Mouse (Mus musculus): ENCODE results near the gene Gnptg. TPM values are rescaled to one million over a fixed set of nuclear protein-coding genes. Genes with fewer than 3 reads are reported as not detected.
"Not testable (repeated sequence)": the region's sequence is repeated elsewhere in the genome, so short reads cannot be mapped to it uniquely, and the experiment has no call there.

Gnptg gene
- polyA plus RNA-seq, 1 experiment: 47.7 TPM

GRCm38 (mm10) chr17:25225659-25226058 is 14.3 kb downstream of the Gnptg start:
- DNase-seq: no peak
- H3K36me3 ChIP-seq (ENCODE audit: control insufficient read depth, insufficient read depth, low read length): peaks cover 9% of the 10 kb centered on the region
- H3K27me3 ChIP-seq (ENCODE audit: control insufficient read depth, insufficient read depth, low read length): no peaks in the 10 kb centered on the region
- no peak for TF ChIP-seq POLR2A (IDR thresholded peaks at IDR 0.05; ENCODE audit: control insufficient read depth, extremely low read depth, insufficient read depth, low read length, poor library complexity)
- H3K27ac ChIP-seq (ENCODE audit: control insufficient read depth, insufficient read depth, low read length): no peak overlapping the region
- no peak overlapping the region for H3K4me3 ChIP-seq (ENCODE audit: control insufficient read depth, insufficient read depth, low read length)
- H3K4me1 ChIP-seq (replicated peaks; ENCODE audit: control insufficient read depth, insufficient read depth, low read length): peaks cover 58% of the 10 kb centered on the region
- WGBS: 97% methylated on average over 4 of the region's 4 CpGs

- no peaks in the 10 kb centered on the region for H3K27me3 ChIP-seq (ENCODE audit: control insufficient read depth, insufficient read depth, low read length)
- H3K27ac ChIP-seq (ENCODE audit: control insufficient read depth, insufficient read depth, low read length): peak overlapping the region; percentile 97
- H3K4me3 ChIP-seq (ENCODE audit: control insufficient read depth, insufficient read depth, low read length): peak overlapping the region; percentile 4; the same call in 1 of the 2 replicates
- peak; percentile 55 for DNase-seq
- peaks cover 5% of the 10 kb centered on the region for H3K36me3 ChIP-seq (ENCODE audit: control insufficient read depth, insufficient read depth, low read length)
- WGBS: 21% methylated on average over 7 of the region's 7 CpGs
- TF ChIP-seq POLR2A (IDR thresholded peaks at IDR 0.05; ENCODE audit: control insufficient read depth, extremely low read depth, insufficient read depth, low read length, poor library complexity): no peak
- TF ChIP-seq CTCF (IDR thresholded peaks at IDR 0.05; ENCODE audit: borderline replicate concordance, control insufficient read depth, extremely low read depth, insufficient read depth, low read length, poor library complexity): no peak
- peaks cover 66% of the 10 kb centered on the region for H3K4me1 ChIP-seq (replicated peaks; ENCODE audit: control insufficient read depth, insufficient read depth, low read length)
Observed at GRCm38 (mm10) chr17:25224586-25225222, 15.2 kb downstream of the Gnptg start.

- TF ChIP-seq CTCF (IDR thresholded peaks at IDR 0.05; ENCODE audit: borderline replicate concordance, control insufficient read depth, extremely low read depth, insufficient read depth, low read length, poor library complexity): no peak
- TF ChIP-seq POLR2A (IDR thresholded peaks at IDR 0.05; ENCODE audit: control insufficient read depth, extremely low read depth, insufficient read depth, low read length, poor library complexity): no peak
- H3K27ac ChIP-seq (ENCODE audit: control insufficient read depth, insufficient read depth, low read length): peak overlapping the region; percentile 97
- H3K27me3 ChIP-seq (ENCODE audit: control insufficient read depth, insufficient read depth, low read length): no peaks in the 10 kb centered on the region
- peak; percentile 14 for DNase-seq
- H3K4me3 ChIP-seq (ENCODE audit: control insufficient read depth, insufficient read depth, low read length): peak overlapping the region; percentile 45
- H3K4me1 ChIP-seq (replicated peaks; ENCODE audit: control insufficient read depth, insufficient read depth, low read length): peaks cover 78% of the 10 kb centered on the region
- 7% methylated on average over 6 of the region's 6 CpGs for WGBS
- no peaks in the 10 kb centered on the region for H3K36me3 ChIP-seq (ENCODE audit: control insufficient read depth, insufficient read depth, low read length)
Observed at GRCm38 (mm10) chr17:25222951-25223601, 16.8 kb downstream of the Gnptg start.

GRCm38 (mm10) chr17:25222504-25222940 is 17.4 kb downstream of the Gnptg start:
- peak; percentile 55 for DNase-seq
- H3K36me3 ChIP-seq (ENCODE audit: control insufficient read depth, insufficient read depth, low read length); H3K27me3 ChIP-seq (ENCODE audit: control insufficient read depth, insufficient read depth, low read length): not testable (repeated sequence)
- Histone ChIP-seq H3K4me1 (replicated peaks; ENCODE audit: control insufficient read depth, insufficient read depth, low read length) (peaks cover 77% of the 10 kb centered on the region), H3K4me3 (ENCODE audit: control insufficient read depth, insufficient read depth, low read length) (peak overlapping the region; percentile 45), H3K27ac (ENCODE audit: control insufficient read depth, insufficient read depth, low read length) (peak overlapping the region; percentile 97)
- WGBS: under 1% methylated on average over 14 of the region's 28 CpGs

- peak overlapping the region; percentile 43 for H3K4me3 ChIP-seq (ENCODE audit: control insufficient read depth, insufficient read depth, low read length)
- H3K27me3 ChIP-seq (ENCODE audit: control insufficient read depth, insufficient read depth, low read length): no peaks in the 10 kb centered on the region
- peaks cover 76% of the 10 kb centered on the region for H3K4me1 ChIP-seq (replicated peaks; ENCODE audit: control insufficient read depth, insufficient read depth, low read length)
- H3K36me3 ChIP-seq (ENCODE audit: control insufficient read depth, insufficient read depth, low read length): no peaks in the 10 kb centered on the region
- DNase-seq: peak; percentile 77
- H3K27ac ChIP-seq (ENCODE audit: control insufficient read depth, insufficient read depth, low read length): peak overlapping the region; percentile 88
- WGBS: 1% methylated on average over 23 of the region's 30 CpGs
- peak; percentile 49; the same call in 1 of the 2 replicates for TF ChIP-seq POLR2A (IDR thresholded peaks at IDR 0.05; ENCODE audit: control insufficient read depth, extremely low read depth, insufficient read depth, low read length, poor library complexity)
- no peak for TF ChIP-seq CTCF (IDR thresholded peaks at IDR 0.05; ENCODE audit: borderline replicate concordance, control insufficient read depth, extremely low read depth, insufficient read depth, low read length, poor library complexity)
Observed at GRCm38 (mm10) chr17:25221821-25222503, 18.0 kb downstream of the Gnptg start.

GRCm38 (mm10) chr17:25220746-25221145 is 19.2 kb downstream of the Gnptg start:
- Histone ChIP-seq H3K4me1 (replicated peaks; ENCODE audit: control insufficient read depth, insufficient read depth, low read length) (peaks cover 72% of the 10 kb centered on the region), H3K36me3 (ENCODE audit: control insufficient read depth, insufficient read depth, low read length) (no peaks in the 10 kb centered on the region; the same call in 1 of the 2 replicates), H3K4me3 (ENCODE audit: control insufficient read depth, insufficient read depth, low read length) (no peak overlapping the region), H3K27ac (ENCODE audit: control insufficient read depth, insufficient read depth, low read length) (peak overlapping the region; percentile 88; the same call in 1 of the 2 replicates), H3K27me3 (ENCODE audit: control insufficient read depth, insufficient read depth, low read length) (no peaks in the 10 kb centered on the region)
- TF ChIP-seq CTCF (IDR thresholded peaks at IDR 0.05; ENCODE audit: borderline replicate concordance, control insufficient read depth, extremely low read depth, insufficient read depth, low read length, poor library complexity) (no peak), POLR2A (IDR thresholded peaks at IDR 0.05; ENCODE audit: control insufficient read depth, extremely low read depth, insufficient read depth, low read length, poor library complexity) (no peak)
- DNase-seq: no peak
- 100% methylated on average over 1 of the region's 1 CpGs for WGBS

All from thymus, adult 2 months (tissue).